Mouse (Mus musculus): ENCODE data around the gene Clip2.

GRCm38 (mm10) chr5:134467030-134467549 lies 85.1 kb downstream of the Clip2 start:
- TF ChIP-seq CTCF (IDR thresholded peaks at IDR 0.05; ENCODE audit: borderline replicate concordance, insufficient read depth, low read length): no peak
- TF ChIP-seq POLR2A (IDR thresholded peaks at IDR 0.05; ENCODE audit: low read depth, low read length): no peak
